Mouse (Mus musculus): Measurements from ENCODE around the gene Hs6st3.

- TF ChIP-seq CTCF (IDR thresholded peaks at IDR 0.05; ENCODE audit: control insufficient read depth, insufficient read depth, low read length) (no peak), POLR2A (IDR thresholded peaks at IDR 0.05; ENCODE audit: borderline replicate concordance, control insufficient read depth, low read depth, low read length) (no peak)
Measured at GRCm38 (mm10) chr14:119123582-119123981, 14.6 kb upstream of the Hs6st3 start.
